Mouse (Mus musculus) thymus, postnatal 10 days (tissue): ENCODE results near the gene Hmgn2.
"Not testable (repeated sequence)": the region's sequence is repeated elsewhere in the genome, so short reads cannot be mapped to it uniquely, and the experiment has no call there.

ENCODE experiments used
- DNase-seq, 2 experiments: peaks; one replicate each; pipeline ENCODE4 v3.0.0; 2021; ENCODE audit warnings: low spot score in 2 of 2

The Hmgn2 gene

DNA sequence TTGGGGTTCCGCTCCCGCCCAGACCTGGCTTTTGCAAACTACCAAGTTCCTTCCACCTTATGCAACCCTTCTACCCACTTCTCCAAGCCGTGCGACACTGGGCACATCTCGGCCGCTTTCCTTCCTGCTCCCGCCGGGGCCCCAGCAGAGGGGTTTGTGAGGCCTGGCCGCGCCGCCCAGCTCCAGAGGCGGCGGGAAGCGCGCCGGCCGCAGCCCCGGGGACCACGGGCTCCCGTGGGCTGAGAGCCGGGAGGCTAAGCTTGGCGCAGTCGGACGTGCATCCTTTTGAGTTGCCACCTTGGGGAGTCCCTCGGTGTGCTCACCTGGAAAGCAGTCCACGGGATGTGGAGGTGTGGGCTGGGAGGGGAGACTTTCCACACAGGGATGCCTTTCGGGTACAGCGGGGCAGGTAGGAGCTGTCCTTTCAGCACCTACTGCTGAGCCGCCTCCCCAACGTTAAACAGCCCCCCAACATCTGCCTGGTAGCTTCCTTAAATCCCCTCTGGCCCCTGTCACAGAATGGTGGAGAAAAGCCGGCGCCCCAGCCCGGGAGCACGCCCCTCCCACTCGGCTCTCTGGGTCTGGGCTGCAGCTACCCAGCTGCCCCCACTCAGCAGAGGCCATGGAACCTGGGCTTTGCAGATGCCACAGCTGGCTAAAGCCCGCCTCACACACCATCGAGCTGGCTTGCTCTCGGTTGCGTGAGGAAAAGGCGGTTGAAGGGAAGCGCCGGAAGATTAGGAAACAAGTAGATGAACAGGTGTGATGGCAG lies at the start of gene Hmgn2:
TSS of gene Hmgn2 (minus strand) at position 501 of the 772 bp plus-strand sequence.
- DNase-seq = peak; percentile 49 to 57

DNA sequence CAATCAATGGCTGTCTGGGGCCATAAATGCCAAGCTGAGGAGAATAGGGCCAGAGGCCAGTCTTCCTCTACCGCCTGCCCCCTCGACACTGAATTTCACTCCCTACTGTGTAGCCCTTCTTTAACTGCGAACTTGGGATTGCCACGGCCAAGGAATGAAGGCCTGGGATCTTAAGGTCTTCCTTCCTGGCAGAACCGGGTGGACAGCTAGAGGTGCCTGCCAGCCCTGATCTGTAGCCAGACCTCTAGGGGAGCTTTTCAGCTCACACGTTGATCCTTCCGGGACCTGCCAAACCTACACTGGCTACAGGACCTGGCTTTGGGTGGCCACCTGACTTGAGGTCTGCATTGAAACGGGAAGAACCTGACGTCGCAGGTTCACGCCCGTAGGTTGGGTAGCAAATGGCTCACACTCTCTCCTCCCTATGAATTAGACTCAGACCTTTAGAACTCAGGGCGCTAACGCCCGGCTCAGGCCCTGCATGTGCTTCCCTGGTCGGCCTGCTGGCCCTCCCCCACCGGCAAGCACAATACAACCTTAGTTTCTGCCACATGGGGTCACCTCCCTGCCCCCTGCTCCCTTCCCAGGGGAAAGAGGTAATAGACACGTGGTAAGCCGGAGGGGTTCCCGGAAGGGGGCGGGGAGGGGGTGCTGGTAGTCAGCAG lies 48.9 kb upstream of the Hmgn2 start:
- no peak for DNase-seq

DNA sequence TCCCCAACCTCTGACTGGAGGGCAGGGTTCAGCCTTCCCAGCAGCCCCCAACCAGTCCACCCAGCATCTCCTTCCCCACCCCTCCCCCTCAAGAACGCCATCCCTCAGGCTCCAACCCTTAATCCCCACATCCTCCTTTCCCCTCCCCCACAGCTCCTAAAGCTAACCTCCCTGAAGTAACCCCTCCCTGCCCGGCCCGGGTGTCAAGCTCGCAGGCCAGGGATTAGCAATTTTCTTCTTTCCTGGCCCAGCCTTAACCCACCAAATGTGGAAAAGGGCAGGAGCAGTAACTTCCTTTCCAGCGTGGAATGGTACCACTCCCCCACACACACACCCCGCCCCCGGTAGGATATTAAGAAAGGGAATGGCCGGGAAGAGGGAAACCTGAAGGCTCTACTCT lies 48.3 kb upstream of the Hmgn2 start:
- DNase-seq = no peak

DNA sequence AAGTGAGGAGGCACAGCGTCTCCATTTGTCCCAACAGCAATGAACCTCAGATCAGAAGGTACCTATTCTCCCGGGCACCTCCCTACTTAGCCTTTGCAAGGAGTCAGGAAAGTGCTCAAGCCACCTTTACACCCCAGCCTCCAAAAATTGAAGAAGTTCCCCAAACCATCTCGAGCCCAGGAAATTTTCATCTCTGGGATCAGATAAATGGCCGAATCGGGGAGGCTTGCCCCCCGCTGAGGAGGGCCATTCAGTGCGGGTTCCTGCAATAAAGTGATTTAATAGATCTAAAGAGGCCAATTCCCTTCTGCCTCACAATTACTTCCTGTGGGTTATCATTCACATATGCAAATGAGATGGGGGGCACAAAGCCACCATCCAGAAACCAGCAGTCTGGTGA lies 47.8 kb upstream of the Hmgn2 start:
- no peak for DNase-seq

DNA sequence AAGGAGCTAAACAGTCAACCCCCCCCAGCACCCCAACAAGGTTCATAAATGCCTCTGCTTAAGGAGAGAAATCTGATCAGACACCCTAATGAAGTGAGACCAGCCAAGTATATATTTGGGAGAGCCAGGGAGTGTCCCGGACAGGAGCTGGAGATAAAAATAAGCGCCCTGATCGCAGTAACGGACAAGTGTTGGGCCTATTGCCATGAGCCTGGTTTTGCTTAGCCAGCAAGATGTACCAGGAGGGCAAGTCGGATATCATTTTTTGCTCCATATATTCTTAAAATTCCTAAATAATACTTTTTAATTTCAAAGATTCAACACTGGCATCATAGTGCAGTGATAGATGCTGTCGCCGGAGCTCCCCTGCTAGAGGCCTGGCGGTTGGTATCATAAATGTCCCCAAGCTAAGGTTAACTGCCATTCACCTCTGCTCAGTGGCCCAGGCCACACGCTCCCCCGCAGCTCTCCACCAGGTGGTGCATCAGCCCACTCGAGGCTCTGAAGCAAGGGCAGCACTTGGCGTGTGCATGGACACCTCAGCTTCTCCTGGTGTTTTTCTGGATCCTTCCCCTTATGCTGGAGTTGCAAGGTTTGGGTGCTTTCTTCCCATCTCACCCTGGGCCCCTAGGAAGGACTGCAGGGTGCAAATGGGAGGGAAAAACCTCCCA lies 44.5 kb upstream of the Hmgn2 start:
- DNase-seq = peak in 1 of 2 experiments; percentile 20

DNA sequence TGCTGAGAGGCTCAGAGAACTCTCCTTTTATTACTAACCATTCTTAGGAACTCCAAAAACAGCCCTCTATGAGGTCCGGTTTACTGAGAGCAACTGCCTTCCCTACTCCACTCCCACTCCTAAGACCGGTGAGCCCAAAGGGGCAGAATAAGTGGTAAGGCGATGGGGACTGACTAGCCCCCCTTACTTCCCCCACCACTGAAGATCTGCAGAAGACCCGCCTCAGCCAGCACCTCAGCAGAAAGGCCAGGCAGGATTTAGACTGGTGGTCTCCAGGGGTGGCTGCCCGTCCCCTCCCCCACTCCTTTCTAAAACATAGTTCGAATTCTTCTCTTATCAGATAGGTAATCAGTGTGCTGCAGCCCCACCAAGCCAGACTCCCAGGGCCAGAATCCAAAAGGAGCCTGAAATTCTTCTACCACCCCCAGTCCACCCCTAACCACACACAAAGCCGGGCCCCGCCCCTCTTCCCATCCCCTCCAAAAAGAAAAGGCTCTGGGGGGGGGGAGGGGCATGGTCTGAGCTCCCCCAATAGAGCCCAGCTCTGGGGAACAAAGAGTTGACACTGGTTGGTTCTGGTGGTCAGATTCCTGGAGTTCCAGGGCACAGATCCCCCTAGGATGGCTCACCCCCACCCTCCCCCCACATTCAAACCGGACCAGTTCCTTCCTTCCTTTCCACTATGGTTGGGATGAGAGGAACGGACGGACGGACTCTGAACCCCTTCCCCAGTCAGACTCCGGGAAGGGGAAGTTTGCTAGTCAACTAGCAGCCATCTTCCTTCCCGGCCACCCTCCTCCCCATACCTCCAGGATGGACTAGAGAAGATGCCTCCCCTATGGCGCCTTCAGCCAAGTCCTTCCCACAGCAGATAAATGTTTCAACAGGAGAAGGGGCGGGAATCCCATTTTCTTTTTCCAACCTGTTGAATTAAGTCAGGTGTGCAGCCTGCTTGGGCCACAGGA lies 43.3 kb upstream of the Hmgn2 start:
- DNase-seq = no peak

DNA sequence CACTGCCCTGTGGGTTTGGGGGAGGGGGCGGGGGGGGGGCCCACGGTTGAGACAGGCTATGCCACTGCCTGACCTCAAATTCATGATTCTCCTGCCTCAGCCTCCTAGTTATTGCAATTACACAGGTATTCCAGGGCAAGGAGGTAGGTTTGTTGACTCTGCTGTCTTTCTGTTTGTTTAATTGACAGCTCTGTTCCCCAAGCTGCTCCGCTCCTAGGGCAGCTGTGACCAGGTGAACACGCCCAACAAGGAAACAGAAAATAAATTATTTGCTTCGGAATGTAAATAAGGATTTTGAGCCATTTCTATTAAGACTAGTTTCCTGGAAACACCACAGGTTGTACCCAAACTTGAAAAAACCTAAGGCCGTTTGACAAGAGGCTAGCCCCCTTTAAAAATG lies 41.3 kb upstream of the Hmgn2 start:
- no peak for DNase-seq

DNA sequence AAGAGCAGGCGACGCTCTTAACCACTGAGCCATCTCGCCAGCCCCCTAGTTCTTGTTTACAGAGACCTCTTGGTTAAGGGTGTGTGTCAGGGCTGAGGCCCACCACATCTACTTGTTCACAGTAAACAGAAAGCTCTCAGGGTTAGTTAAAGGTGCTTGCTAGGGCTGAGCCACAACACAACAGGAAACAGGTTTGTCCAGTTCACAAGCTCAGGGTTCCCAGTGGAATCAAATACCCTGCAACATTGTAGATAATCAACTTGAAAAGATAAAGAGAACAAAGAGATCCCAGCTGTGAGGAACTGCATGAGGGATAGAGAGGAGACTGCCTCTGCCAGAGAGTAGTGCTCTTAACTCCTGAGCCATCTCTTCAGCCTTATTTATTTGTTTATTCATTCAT lies 38.4 kb upstream of the Hmgn2 start:
- DNase-seq = no peak

DNA sequence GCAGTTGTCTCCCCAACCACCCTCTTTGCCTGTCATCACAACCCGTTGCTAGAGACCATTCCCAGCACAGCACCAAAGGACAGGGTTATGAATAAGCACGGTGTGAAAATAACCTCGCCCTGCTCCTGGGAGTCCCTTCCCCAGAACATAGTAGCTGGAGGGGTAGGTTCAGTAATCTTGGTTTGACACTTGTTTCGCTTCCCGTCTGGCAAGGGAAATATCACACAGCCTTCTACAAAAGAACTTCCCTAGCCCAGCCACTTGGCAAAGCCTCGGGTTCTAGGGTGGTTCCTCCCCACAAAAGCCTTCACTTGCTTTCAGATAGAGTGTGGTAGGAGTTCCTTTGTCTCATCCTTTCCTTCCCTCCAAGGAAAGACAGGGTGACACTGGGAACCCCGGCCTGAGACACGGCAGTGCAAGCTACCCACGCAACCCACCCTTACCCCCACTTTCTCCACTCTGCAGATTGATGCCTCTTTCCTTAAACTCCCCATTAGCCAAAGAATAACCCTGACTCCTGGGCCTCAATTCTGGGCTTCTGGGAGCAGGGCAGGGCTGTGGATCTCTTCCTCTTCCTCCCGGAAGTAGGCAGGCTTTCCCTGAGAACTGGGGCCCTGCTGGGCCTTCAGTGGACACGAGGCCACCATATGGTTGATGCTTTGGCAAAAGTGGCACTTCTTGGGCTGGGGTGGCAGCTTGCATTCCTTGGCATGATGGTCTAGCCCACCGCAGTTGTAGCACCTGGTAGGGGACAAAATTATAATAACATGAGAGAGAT lies 37.3 kb upstream of the Hmgn2 start:
- DNase-seq = no peak

DNA sequence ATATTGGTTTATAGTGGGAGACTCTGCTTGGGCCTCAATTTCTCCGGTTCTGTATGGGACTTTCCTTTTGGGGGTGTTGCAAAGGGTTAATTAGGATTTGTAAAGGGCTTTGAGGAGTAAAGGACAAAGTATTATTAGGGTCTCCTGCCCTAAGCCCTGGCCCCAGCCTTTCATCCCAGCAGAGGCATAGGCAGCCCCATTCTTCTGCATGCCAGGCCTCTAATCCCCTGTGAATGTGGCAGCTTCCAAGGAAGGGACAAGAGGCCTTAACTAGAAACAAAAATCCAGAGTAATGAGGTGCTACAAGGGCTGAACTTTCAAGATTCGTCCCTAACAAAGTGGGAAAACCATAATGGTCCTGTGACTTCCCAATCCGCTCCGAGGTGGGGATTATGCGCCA lies 34.5 kb upstream of the Hmgn2 start:
- DNase-seq = no peak

DNA sequence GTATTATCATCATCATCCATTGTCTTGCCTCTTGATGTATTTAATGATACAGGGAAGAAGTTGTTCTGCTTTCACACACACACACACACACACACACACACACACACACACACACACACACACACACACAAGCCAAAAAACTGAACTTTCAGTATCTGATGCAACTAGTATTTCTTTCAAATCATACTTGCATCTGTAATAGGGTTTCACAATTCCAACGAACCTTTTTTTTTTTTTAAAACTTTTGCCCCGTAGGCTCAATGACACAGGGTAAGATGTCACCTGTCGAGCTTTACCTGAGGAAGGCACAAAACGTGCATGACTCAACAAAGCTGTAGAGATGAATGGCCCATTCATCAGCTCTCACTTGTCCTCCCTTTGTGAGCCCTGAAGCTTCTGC lies 33.8 kb upstream of the Hmgn2 start:
- no peak for DNase-seq

DNA sequence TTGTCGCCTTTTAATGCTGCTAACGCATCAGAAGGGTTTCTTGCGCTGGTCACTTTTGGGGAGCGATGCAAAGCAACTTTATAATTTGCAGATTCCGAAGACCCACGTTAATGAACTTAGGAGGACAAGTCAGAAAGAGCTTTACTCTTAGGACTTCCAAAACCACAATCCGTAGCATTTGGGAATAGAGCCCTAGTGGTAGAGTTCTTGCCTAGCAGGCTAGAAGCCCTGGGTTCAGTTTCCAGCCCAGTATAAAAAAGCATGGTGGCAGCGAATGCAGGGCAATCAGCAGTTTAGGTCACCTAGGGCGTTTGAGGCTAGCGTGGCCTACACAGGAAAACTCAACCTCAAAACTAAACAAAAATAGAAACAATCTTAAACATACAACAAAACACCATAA lies 33.3 kb upstream of the Hmgn2 start:
- no peak for DNase-seq

DNA sequence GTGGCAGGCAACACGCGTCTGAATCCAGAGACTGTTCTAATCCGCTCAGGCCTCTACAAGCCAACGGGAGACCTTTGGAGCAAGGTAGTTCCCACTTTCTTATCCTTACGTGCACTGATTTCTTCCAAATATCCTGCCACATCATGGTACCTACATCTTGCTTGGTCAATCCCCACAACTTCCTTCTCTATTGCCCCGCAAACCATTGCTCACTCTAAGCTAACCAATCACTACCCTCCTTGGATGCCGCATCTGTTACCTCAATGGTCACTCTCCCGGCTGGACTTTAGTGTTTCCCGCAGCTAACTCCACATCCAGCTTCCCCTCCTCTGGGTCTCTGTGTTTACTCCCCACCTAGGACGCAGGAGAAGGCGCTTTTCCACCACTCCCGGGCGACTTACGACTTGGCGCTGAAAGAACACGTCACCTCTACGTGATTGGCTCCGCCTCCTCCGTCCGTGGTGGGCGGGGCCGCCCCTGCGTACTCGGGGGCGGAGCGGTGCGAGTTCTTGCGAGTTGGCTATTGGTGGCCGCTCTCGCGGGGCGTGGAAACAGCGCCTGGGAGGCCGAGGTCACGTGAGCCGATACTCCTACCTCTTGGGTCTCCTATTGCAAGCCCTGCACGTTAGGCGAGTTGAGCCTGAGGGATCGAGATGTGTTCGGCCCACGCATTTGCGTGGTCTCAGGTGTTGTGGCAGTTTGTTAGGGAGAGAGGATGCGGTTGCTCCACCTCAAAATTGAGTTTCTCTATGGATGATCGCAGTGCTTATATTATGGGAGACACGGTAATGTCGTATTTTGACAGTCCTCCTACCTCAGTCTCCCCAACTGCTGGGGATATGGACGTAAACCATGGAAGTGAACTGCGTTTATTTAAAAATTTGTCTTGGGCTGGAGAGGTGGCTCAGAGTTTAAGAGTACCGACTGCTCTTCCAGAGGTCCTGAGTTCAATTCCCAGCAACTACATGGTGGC lies 32.3 kb upstream of the Hmgn2 start, which contains the start of gene Dhdds:
TSS of gene Dhdds (minus strand) at position 453 of the 973 bp plus-strand sequence.
- DNase-seq = peak; percentile 88 to 93

DNA sequence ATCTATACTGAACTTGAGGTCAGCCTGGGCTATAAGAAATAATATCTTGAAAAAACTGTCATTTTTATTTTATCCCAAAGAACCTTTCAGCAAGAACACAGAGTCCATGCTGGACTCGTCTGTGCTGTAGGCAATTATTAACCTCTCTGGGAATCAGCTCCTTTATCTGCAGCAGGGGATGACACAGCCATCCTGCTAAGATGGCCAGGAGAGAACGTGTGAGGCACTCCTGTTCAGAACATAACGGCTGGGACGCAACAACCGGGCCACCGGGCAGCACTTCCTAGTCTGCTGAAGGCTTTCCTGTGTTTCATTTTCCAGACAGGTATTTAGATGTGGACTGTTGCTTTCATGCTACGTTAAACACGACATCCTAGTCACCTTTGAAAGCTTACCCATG lies 26.2 kb upstream of the Hmgn2 start:
- no peak for DNase-seq

DNA sequence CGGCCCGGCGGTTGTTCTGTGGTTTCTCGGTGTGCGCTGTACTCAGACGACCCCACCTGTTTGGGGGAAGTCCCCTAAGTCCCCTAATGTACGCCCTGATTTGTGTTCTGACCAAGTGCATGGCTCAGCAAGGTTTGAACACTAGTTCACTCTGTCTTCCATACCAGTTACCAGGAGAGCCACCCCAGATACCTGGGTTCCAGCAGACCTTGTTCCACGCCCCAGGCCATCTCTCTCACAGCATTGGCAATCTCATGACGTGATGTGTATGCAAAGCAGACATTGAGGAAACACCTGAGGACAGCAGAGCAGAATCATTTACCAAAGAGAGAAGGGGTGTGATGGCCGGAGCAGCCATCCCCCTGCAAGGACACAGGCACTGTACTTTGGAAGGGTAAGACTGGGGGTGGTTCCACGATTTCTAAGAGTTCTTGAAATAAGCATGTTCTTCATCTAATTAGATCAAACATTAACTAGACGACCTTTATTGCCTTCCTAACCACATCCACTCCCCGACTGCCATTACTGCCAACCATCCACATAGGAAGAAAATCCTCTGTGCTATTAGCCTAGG lies 22.7 kb upstream of the Hmgn2 start:
- no peak for DNase-seq

DNA sequence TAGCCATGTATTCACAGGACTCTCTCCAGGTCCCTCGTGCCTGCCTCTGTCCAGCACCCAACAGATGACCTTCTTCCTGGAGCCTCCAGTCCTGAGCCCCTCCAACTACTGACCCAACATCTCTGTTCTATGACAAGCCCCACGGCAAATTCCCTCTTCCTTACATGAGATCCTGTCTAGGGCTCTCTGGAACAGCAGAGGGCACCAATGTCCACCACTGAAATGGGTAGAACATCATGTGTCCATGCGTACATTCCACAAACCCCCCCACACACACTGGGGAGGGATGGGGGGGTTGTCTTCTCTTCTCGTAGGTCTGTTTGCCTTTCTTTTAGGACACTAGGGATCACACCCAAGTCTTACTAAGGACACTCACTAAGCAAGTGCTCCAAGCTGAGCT lies 21.6 kb upstream of the Hmgn2 start:
- DNase-seq = no peak

DNA sequence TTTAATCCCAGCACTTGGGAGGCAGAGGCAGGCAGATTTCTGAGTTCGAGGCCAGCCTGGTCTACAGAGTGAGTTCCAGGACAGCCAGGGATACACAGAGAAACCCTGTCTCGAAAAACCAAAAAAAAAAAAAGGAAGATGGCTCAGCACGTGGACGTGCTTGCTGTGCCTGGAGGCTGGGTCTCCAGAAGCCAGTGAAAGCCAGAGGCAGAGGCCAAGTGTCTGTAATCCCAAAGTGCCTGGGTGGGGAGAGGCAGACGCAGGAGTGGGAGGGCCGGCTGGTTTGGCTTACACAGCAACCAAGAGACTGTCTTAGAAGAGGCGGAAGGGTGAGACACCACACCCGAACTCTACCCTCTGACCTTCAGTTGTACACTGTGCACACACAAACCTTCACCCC lies 19.8 kb upstream of the Hmgn2 start:
- not testable (repeated sequence) for DNase-seq

DNA sequence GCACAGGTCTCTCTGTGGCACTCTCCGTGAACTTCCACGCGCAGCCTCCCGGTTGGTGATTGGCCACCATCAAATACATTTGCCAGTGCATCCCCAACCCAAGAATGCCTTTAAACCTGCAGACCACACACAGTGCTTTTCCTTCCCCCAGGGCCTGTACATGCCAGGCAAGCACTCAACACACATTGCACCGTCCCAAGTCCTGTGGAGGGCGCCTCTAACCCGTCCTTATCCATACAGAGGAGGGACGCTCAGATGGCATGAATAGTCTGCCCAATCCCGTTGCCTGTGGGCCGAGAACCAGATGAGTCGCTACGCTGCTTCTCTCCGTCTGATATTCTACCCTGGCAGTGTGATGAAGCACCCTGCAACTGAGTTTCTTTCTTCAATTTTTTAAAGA lies 14.5 kb upstream of the Hmgn2 start:
- DNase-seq = no peak

DNA sequence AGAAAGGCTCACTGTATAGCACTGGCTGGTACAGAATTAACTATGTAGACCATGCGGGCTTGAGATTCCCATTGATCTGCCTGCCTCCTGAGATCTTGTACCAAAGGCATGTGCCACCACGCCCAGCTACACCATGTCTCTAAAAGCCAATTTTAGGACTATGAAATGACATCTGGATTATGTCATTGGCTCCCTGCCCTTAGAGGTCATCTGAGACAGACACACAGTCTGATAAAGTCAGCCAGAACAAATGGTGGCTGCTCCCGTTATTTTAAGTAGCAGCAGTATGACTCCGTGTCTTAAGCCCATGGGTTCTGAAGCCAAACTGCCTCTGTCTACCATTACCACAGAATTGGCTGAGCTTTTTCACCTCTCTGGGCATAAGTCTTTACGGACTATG lies 12.0 kb upstream of the Hmgn2 start:
- no peak for DNase-seq
